Mouse (Mus musculus) liver (tissue): ENCODE data around the gene Trim56.

Source experiments
- DNase-seq: peaks from one replicate; pipeline ENCODE4 v3.0.0-alpha.2; 2020; ENCODE audit warnings: mixed read lengths

The Trim56 gene

GRCm38 (mm10) chr5:137073141-137073540 is 42.9 kb downstream of the Trim56 start:
- no peak for DNase-seq

- DNase-seq = peak; percentile 70
These were observed 43.7 kb downstream of the Trim56 start, which contains the start of gene Serpine1 for GRCm38 (mm10) chr5:137072079-137072960. TSS of gene Serpine1 (minus strand) at chr5:137072268.

GRCm38 (mm10) chr5:137070881-137071605 is 45.0 kb downstream of the Trim56 start:
- DNase-seq = no peak

- no peak for DNase-seq
These were observed 47.3 kb downstream of the Trim56 start for GRCm38 (mm10) chr5:137068711-137069110.

- DNase-seq = no peak
These were observed 50.1 kb downstream of the Trim56 start for GRCm38 (mm10) chr5:137065923-137066322.

- no peak for DNase-seq
These were observed 50.6 kb downstream of the Trim56 start for GRCm38 (mm10) chr5:137065454-137065853.

- DNase-seq = no peak
These were observed 53.4 kb downstream of the Trim56 start for GRCm38 (mm10) chr5:137062601-137063000.

GRCm38 (mm10) chr5:137061809-137062481 is 54.1 kb downstream of the Trim56 start:
- DNase-seq = peak; percentile 69
